Mouse (Mus musculus): ENCODE measurements around the gene Tab1. TPM values are rescaled to one million over a fixed set of nuclear protein-coding genes. Genes with fewer than 3 reads are reported as not detected.

The Tab1 gene
- polyA plus RNA-seq, 1 experiment, result 4.7 TPM

GRCm38 (mm10) chr15:80157197-80157943 lies 24.4 kb downstream of the Tab1 start:
- peaks cover 1% of the 10 kb centered on the region; the same call in 1 of the 2 replicates for H3K36me3 ChIP-seq (ENCODE audit: control insufficient read depth, insufficient read depth, low read length)
- no peak overlapping the region for H3K4me3 ChIP-seq (ENCODE audit: control insufficient read depth, low read depth, low read length)
- no peak overlapping the region for H3K27ac ChIP-seq (ENCODE audit: control insufficient read depth, insufficient read depth, low read depth, low read length)
- no peak for TF ChIP-seq CTCF (IDR thresholded peaks at IDR 0.05; ENCODE audit: control insufficient read depth, insufficient read depth, insufficient replicate concordance, low read depth, low read length)
- H3K4me1 ChIP-seq (ENCODE audit: control insufficient read depth, insufficient read depth, low read length), result no peaks in the 10 kb centered on the region
- H3K27me3 ChIP-seq (ENCODE audit: control insufficient read depth, insufficient read depth, low read length), result no peaks in the 10 kb centered on the region

GRCm38 (mm10) chr15:80158001-80158706 lies 25.2 kb downstream of the Tab1 start:
- H3K36me3 ChIP-seq (ENCODE audit: control insufficient read depth, insufficient read depth, low read length), result peaks cover 1% of the 10 kb centered on the region; the same call in 1 of the 2 replicates
- no peaks in the 10 kb centered on the region for H3K4me1 ChIP-seq (ENCODE audit: control insufficient read depth, insufficient read depth, low read length)
- TF ChIP-seq POLR2A (IDR thresholded peaks at IDR 0.05; ENCODE audit: control insufficient read depth, low read depth, low read length) (no peak), CTCF (IDR thresholded peaks at IDR 0.05; ENCODE audit: control insufficient read depth, insufficient read depth, insufficient replicate concordance, low read depth, low read length) (no peak)
- no peaks in the 10 kb centered on the region for H3K27me3 ChIP-seq (ENCODE audit: control insufficient read depth, insufficient read depth, low read length)
- H3K27ac ChIP-seq (ENCODE audit: control insufficient read depth, insufficient read depth, low read depth, low read length), result no peak overlapping the region
- H3K4me3 ChIP-seq (ENCODE audit: control insufficient read depth, low read depth, low read length), result no peak overlapping the region

GRCm38 (mm10) chr15:80158707-80159090 lies 25.8 kb downstream of the Tab1 start:
- TF ChIP-seq POLR2A (IDR thresholded peaks at IDR 0.05; ENCODE audit: control insufficient read depth, low read depth, low read length) (no peak), CTCF (IDR thresholded peaks at IDR 0.05; ENCODE audit: control insufficient read depth, insufficient read depth, insufficient replicate concordance, low read depth, low read length) (no peak)
- H3K4me1 ChIP-seq (ENCODE audit: control insufficient read depth, insufficient read depth, low read length), result no peaks in the 10 kb centered on the region
- H3K36me3 ChIP-seq (ENCODE audit: control insufficient read depth, insufficient read depth, low read length), result peaks cover 1% of the 10 kb centered on the region; the same call in 1 of the 2 replicates
- no peak overlapping the region for H3K27ac ChIP-seq (ENCODE audit: control insufficient read depth, insufficient read depth, low read depth, low read length)
- H3K4me3 ChIP-seq (ENCODE audit: control insufficient read depth, low read depth, low read length), result no peak overlapping the region
- no peaks in the 10 kb centered on the region for H3K27me3 ChIP-seq (ENCODE audit: control insufficient read depth, insufficient read depth, low read length)

- TF ChIP-seq POLR2A (IDR thresholded peaks at IDR 0.05; ENCODE audit: control insufficient read depth, low read depth, low read length) (no peak), CTCF (IDR thresholded peaks at IDR 0.05; ENCODE audit: control insufficient read depth, insufficient read depth, insufficient replicate concordance, low read depth, low read length) (no peak)
- Histone ChIP-seq H3K4me3 (ENCODE audit: control insufficient read depth, low read depth, low read length) (no peak overlapping the region), H3K27me3 (ENCODE audit: control insufficient read depth, insufficient read depth, low read length) (no peaks in the 10 kb centered on the region), H3K27ac (ENCODE audit: control insufficient read depth, insufficient read depth, low read depth, low read length) (no peak overlapping the region), H3K4me1 (ENCODE audit: control insufficient read depth, insufficient read depth, low read length) (no peaks in the 10 kb centered on the region), H3K36me3 (ENCODE audit: control insufficient read depth, insufficient read depth, low read length) (peaks cover 1% of the 10 kb centered on the region; the same call in 1 of the 2 replicates)
These were observed 26.5 kb downstream of the Tab1 start for GRCm38 (mm10) chr15:80159286-80159901.

- Histone ChIP-seq H3K27ac (ENCODE audit: control insufficient read depth, insufficient read depth, low read depth, low read length) (no peak overlapping the region), H3K27me3 (ENCODE audit: control insufficient read depth, insufficient read depth, low read length) (no peaks in the 10 kb centered on the region), H3K4me3 (ENCODE audit: control insufficient read depth, low read depth, low read length) (no peak overlapping the region), H3K4me1 (ENCODE audit: control insufficient read depth, insufficient read depth, low read length) (no peaks in the 10 kb centered on the region), H3K36me3 (ENCODE audit: control insufficient read depth, insufficient read depth, low read length) (peaks cover 1% of the 10 kb centered on the region; the same call in 1 of the 2 replicates)
- no peak for TF ChIP-seq CTCF (IDR thresholded peaks at IDR 0.05; ENCODE audit: control insufficient read depth, insufficient read depth, insufficient replicate concordance, low read depth, low read length)
- no peak for TF ChIP-seq POLR2A (IDR thresholded peaks at IDR 0.05; ENCODE audit: control insufficient read depth, low read depth, low read length)
These were observed 27.3 kb downstream of the Tab1 start for GRCm38 (mm10) chr15:80160223-80160622.

- H3K4me3 ChIP-seq (ENCODE audit: control insufficient read depth, low read depth, low read length), result no peak overlapping the region
- H3K27me3 ChIP-seq (ENCODE audit: control insufficient read depth, insufficient read depth, low read length), result no peaks in the 10 kb centered on the region
- no peaks in the 10 kb centered on the region for H3K4me1 ChIP-seq (ENCODE audit: control insufficient read depth, insufficient read depth, low read length)
- no peak overlapping the region for H3K27ac ChIP-seq (ENCODE audit: control insufficient read depth, insufficient read depth, low read depth, low read length)
- TF ChIP-seq POLR2A (IDR thresholded peaks at IDR 0.05; ENCODE audit: control insufficient read depth, low read depth, low read length), result no peak
- no peak for TF ChIP-seq CTCF (IDR thresholded peaks at IDR 0.05; ENCODE audit: control insufficient read depth, insufficient read depth, insufficient replicate concordance, low read depth, low read length)
- peaks cover 1% of the 10 kb centered on the region; the same call in 1 of the 2 replicates for H3K36me3 ChIP-seq (ENCODE audit: control insufficient read depth, insufficient read depth, low read length)
These were observed 27.8 kb downstream of the Tab1 start for GRCm38 (mm10) chr15:80160726-80161125.

GRCm38 (mm10) chr15:80161199-80161598 lies 28.3 kb downstream of the Tab1 start:
- Histone ChIP-seq H3K27ac (ENCODE audit: control insufficient read depth, insufficient read depth, low read depth, low read length) (no peak overlapping the region), H3K27me3 (ENCODE audit: control insufficient read depth, insufficient read depth, low read length) (no peaks in the 10 kb centered on the region), H3K4me3 (ENCODE audit: control insufficient read depth, low read depth, low read length) (no peak overlapping the region), H3K36me3 (ENCODE audit: control insufficient read depth, insufficient read depth, low read length) (peaks cover 1% of the 10 kb centered on the region; the same call in 1 of the 2 replicates), H3K4me1 (ENCODE audit: control insufficient read depth, insufficient read depth, low read length) (no peaks in the 10 kb centered on the region)
- no peak for TF ChIP-seq POLR2A (IDR thresholded peaks at IDR 0.05; ENCODE audit: control insufficient read depth, low read depth, low read length)
- no peak for TF ChIP-seq CTCF (IDR thresholded peaks at IDR 0.05; ENCODE audit: control insufficient read depth, insufficient read depth, insufficient replicate concordance, low read depth, low read length)

Data from testis, adult 2 months (tissue).